Mouse (Mus musculus) myocyte (in vitro differentiated cells): ENCODE measurements at regions not wholly inside any gene's neighbourhood (a gene's known extent, or its start where the extent isn't known, plus 50 kb on each side); places are given as distances from the start of the nearest gene placed in this dataset.

Experiments
- H3K27me3 ChIP-seq: one replicate; pipeline ENCODE4 v1.6.1; 2011; ENCODE audit not compliant: control insufficient read depth, insufficient read depth, insufficient read length
- H3K36me3 ChIP-seq: one replicate; pipeline ENCODE4 v1.6.1; 2011; ENCODE audit not compliant: control insufficient read depth, insufficient read depth
- H3K4me2 ChIP-seq: one replicate; pipeline ENCODE4 v1.6.1; 2011; ENCODE audit warnings: low read depth, control low read depth
- H3K4me3 ChIP-seq: one replicate; pipeline ENCODE4 v1.5.1; 2011; ENCODE audit warnings: mild to moderate bottlenecking, control low read depth, moderate library complexity
- H3K79me2 ChIP-seq: one replicate; pipeline ENCODE4 v1.6.1; 2011; ENCODE audit not compliant: control insufficient read depth, insufficient read depth
- H3ac ChIP-seq: one replicate; pipeline ENCODE4 v1.6.1; 2011; ENCODE audit not compliant: control insufficient read depth, insufficient read length
- CEBPB ChIP-seq: IDR thresholded peaks from 2 replicates; pipeline ENCODE4 v1.6.1; 2011; ENCODE audit warnings: mild to moderate bottlenecking, moderate library complexity; ENCODE audit not compliant: poor library complexity, insufficient read depth, severe bottlenecking
- E2F4 ChIP-seq: IDR thresholded peaks from one replicate; pipeline ENCODE4 v1.6.1; 2011; ENCODE audit warnings: mild to moderate bottlenecking, control low read depth, moderate library complexity; ENCODE audit not compliant: insufficient read depth
- MAX ChIP-seq: IDR thresholded peaks from one replicate; pipeline ENCODE4 v1.6.1; 2011; ENCODE audit warnings: low read depth, mild to moderate bottlenecking, control low read depth
- MYOD1 ChIP-seq, 3 experiments: IDR thresholded peaks; one replicate each; pipeline ENCODE4 v1.6.1; 2011; ENCODE audit warnings: control low read depth in 2 of 3, low read depth in 2 of 3, mild to moderate bottlenecking in 2 of 3, moderate library complexity in 1 of 3; ENCODE audit not compliant: insufficient read length in 2 of 3, control insufficient read depth in 1 of 3
- MYOG ChIP-seq, 3 experiments: IDR thresholded peaks; one replicate each; pipeline ENCODE4 v1.6.1; 2011; ENCODE audit warnings: control low read depth in 2 of 3, low read depth in 2 of 3, mild to moderate bottlenecking in 2 of 3; ENCODE audit not compliant: insufficient read length in 2 of 3, control insufficient read depth in 1 of 3, insufficient read depth in 1 of 3
- POLR2A ChIP-seq: IDR thresholded peaks from one replicate; pipeline ENCODE4 v1.6.1; 2011; ENCODE audit warnings: low read depth, mild to moderate bottlenecking, control low read depth, moderate library complexity; ENCODE audit not compliant: insufficient read length
- POLR2AphosphoS2 ChIP-seq: IDR thresholded peaks from one replicate; pipeline ENCODE4 v1.6.1; 2011; ENCODE audit warnings: low read depth, control low read depth; ENCODE audit not compliant: insufficient read length
- REST ChIP-seq: IDR thresholded peaks from one replicate; pipeline ENCODE4 v1.6.1; 2011; ENCODE audit warnings: mild to moderate bottlenecking, control low read depth, moderate library complexity; ENCODE audit not compliant: insufficient read depth, insufficient read length
- SRF ChIP-seq: IDR thresholded peaks from one replicate; pipeline ENCODE4 v1.6.1; 2011; ENCODE audit warnings: low read depth; ENCODE audit not compliant: control insufficient read depth, insufficient read length
- TCF12 ChIP-seq: IDR thresholded peaks from one replicate; pipeline ENCODE4 v1.6.1; 2011; ENCODE audit warnings: mild to moderate bottlenecking, control low read depth; ENCODE audit not compliant: poor library complexity, insufficient read depth, severe bottlenecking
- TCF3 ChIP-seq: IDR thresholded peaks from one replicate; pipeline ENCODE4 v1.6.1; 2011; ENCODE audit warnings: low read depth, control low read depth; ENCODE audit not compliant: insufficient read length
- USF1 ChIP-seq: IDR thresholded peaks from one replicate; pipeline ENCODE4 v1.6.1; 2011; ENCODE audit warnings: low read depth, mild to moderate bottlenecking, control low read depth, moderate library complexity

DNA sequence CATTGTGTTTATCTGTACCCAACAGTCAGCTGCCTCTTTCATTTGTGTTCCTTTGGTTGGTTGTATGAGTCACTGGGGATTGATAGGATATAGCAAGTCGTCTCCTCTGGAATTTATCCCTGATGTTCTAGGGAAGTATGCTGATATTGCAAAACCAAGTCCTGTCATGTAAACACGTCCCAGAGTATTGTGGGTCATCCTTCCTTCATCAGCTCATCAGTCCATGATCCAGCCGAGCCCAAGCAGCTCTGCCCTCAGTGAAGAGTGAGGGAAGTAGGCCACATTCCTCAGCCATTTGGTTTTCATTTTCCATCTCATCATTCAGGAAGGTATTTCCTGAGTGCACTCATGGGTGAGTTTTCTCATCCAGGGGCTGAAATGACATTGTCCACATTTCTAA, 54.3 kb upstream of the Ampd3 start:
- H3K4me2 ChIP-seq, result no peak overlapping the region
- H3K79me2 ChIP-seq, result no peaks in the 10 kb centered on the region
- no peaks in the 10 kb centered on the region for H3K27me3 ChIP-seq
- TF ChIP-seq TCF12 (no peak), POLR2A (no peak), MYOG (IDR thresholded peaks at IDR 0.05; ENCODE audit: control insufficient read depth in 1 of 3, insufficient read depth in 1 of 3, insufficient read length in 2 of 3, low read depth in 2 of 3) (no peak), MYOD1 (IDR thresholded peaks at IDR 0.05; ENCODE audit: control insufficient read depth in 1 of 3, insufficient read length in 2 of 3, low read depth in 2 of 3) (no peak), CEBPB (no peak), MAX (no peak), REST (no peak), TCF3 (no peak), SRF (no peak), POLR2AphosphoS2 (no peak), USF1 (no peak), E2F4 (no peak)
- H3K36me3 ChIP-seq, result no peaks in the 10 kb centered on the region
- no peak overlapping the region for H3K4me3 ChIP-seq
- H3ac ChIP-seq, result no peak overlapping the region

DNA sequence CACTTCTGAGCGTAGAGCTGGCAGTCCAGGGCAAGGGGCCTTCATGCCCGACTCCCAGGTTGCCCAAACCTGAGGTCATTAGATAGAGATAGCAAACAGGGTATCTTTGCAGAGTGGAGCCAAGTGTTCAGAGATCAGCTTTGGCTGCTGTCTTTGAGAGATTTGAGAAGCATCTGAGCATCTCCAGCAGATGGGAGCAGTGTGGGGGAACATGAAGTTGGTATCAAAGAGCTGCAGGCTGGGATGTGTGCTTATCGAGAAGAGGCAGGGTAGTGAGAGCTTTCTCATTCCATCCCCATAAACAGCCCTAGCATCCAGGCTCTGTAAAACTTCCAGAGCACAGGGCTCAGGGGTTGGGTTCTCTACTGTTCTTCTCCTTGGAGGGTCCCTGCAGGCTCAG, 52.9 kb upstream of the Ampd3 start:
- Histone ChIP-seq H3K36me3 (no peaks in the 10 kb centered on the region), H3K4me3 (no peak overlapping the region), H3K79me2 (no peaks in the 10 kb centered on the region), H3K27me3 (no peaks in the 10 kb centered on the region), H3ac (no peak overlapping the region), H3K4me2 (peak overlapping the region; percentile 35)
- TF ChIP-seq MYOD1 (IDR thresholded peaks at IDR 0.05; ENCODE audit: control insufficient read depth in 1 of 3, insufficient read length in 2 of 3, low read depth in 2 of 3) (no peak), USF1 (no peak), MYOG (IDR thresholded peaks at IDR 0.05; ENCODE audit: control insufficient read depth in 1 of 3, insufficient read depth in 1 of 3, insufficient read length in 2 of 3, low read depth in 2 of 3) (no peak), POLR2A (no peak), REST (no peak), MAX (no peak), TCF3 (no peak), E2F4 (no peak), CEBPB (no peak), TCF12 (no peak), POLR2AphosphoS2 (no peak), SRF (no peak)

GRCm38 (mm10) chr7:110715545-110715944, 52.5 kb upstream of the Ampd3 start:
- no peaks in the 10 kb centered on the region for H3K79me2 ChIP-seq
- no peak overlapping the region for H3K4me3 ChIP-seq
- H3K27me3 ChIP-seq, result no peaks in the 10 kb centered on the region
- H3K4me2 ChIP-seq, result peak overlapping the region; percentile 35
- no peak for TF ChIP-seq SRF
- no peak for TF ChIP-seq POLR2A
- no peak for TF ChIP-seq USF1
- no peak for TF ChIP-seq REST
- no peak for TF ChIP-seq TCF12
- TF ChIP-seq MYOG (IDR thresholded peaks at IDR 0.05; ENCODE audit: control insufficient read depth in 1 of 3, insufficient read depth in 1 of 3, insufficient read length in 2 of 3, low read depth in 2 of 3), result no peak
- H3K36me3 ChIP-seq, result no peaks in the 10 kb centered on the region
- no peak overlapping the region for H3ac ChIP-seq

GRCm38 (mm10) chr7:110717104-110717503, 50.9 kb upstream of the Ampd3 start:
- no peak for TF ChIP-seq REST
- TF ChIP-seq POLR2A, result no peak
- no peak for TF ChIP-seq MYOD1 (IDR thresholded peaks at IDR 0.05; ENCODE audit: control insufficient read depth in 1 of 3, insufficient read length in 2 of 3, low read depth in 2 of 3)
- TF ChIP-seq SRF, result no peak
- no peaks in the 10 kb centered on the region for H3K36me3 ChIP-seq
- H3K27me3 ChIP-seq, result no peaks in the 10 kb centered on the region
- H3ac ChIP-seq, result no peak overlapping the region
- H3K4me3 ChIP-seq, result no peak overlapping the region
- no peaks in the 10 kb centered on the region for H3K79me2 ChIP-seq
- H3K4me2 ChIP-seq, result no peak overlapping the region
